Mouse (Mus musculus) neural tube, embryonic 13.5 days (tissue): Measurements from ENCODE around the gene Ampd2. TPM values are rescaled to one million over a fixed set of nuclear protein-coding genes. Genes with fewer than 3 reads are reported as not detected.

Experiments
- polyA plus RNA-seq: library from polyadenylated mRNA; unstranded; fragments of >200 nt; fragmentation: Nextera tagmentation; extraction: Ambion mirVana; gene quantifications from 2 replicates; pipeline ENCODE4 v1.2.1, GENCODE M21; 2015

Ampd2 gene
- polyA plus RNA-seq, 1 experiment from 2014 or later, result 56.3 TPM

Other genes with a start within 250 kb of the Ampd2 start
- gene Eps8l3, start 209.4 kb downstream of the Ampd2 start, polyA plus RNA-seq, result not detected in 2 replicates
- gene Gstm5, start 190.8 kb downstream of the Ampd2 start, polyA plus RNA-seq, result 254 and 286 TPM in 2 replicates
- 98.5 and 102 TPM in 2 replicates for gene Gstm7, start 154.8 kb downstream of the Ampd2 start, polyA plus RNA-seq
- 11.5 and 14.8 TPM in 2 replicates for gene Gstm6, start 142.9 kb downstream of the Ampd2 start, polyA plus RNA-seq
- gene Gstm3, start 117.4 kb downstream of the Ampd2 start, polyA plus RNA-seq, result not detected in 2 replicates
- 10.3 and 10.9 TPM in 2 replicates for gene Gstm2, start 100.2 kb downstream of the Ampd2 start, polyA plus RNA-seq
- 67.1 and 73.6 TPM in 2 replicates for gene Gstm1, start 68.7 kb downstream of the Ampd2 start, polyA plus RNA-seq
- 13.9 and 15.5 TPM in 2 replicates for gene Gstm4, start 41.8 kb downstream of the Ampd2 start, polyA plus RNA-seq
- 0.08 and 0.36 TPM in 2 replicates for gene Gnat2, start 6.1 kb upstream of the Ampd2 start, polyA plus RNA-seq
- gene Gnai3, start 59.5 kb upstream of the Ampd2 start, polyA plus RNA-seq, result 151 and 164 TPM in 2 replicates
- gene Gpr61, start 68.2 kb upstream of the Ampd2 start, polyA plus RNA-seq, result 3.3 and 4.2 TPM in 2 replicates
- gene Amigo1, start 99.7 kb upstream of the Ampd2 start, polyA plus RNA-seq, result 16.6 and 21.9 TPM in 2 replicates
- 3.9 and 4.3 TPM in 2 replicates for gene Cyb561d1, start 114.6 kb upstream of the Ampd2 start, polyA plus RNA-seq
- 24.5 and 26.0 TPM in 2 replicates for gene Atxn7l2, start 124.3 kb upstream of the Ampd2 start, polyA plus RNA-seq
- gene Sypl2, start 140.0 kb upstream of the Ampd2 start, polyA plus RNA-seq, result 0.14 and 0.71 TPM in 2 replicates
- 242 and 259 TPM in 2 replicates for gene Psma5, start 170.3 kb upstream of the Ampd2 start, polyA plus RNA-seq
- 19.4 and 20.4 TPM in 2 replicates for gene Sort1, start 197.4 kb upstream of the Ampd2 start, polyA plus RNA-seq